Mouse (Mus musculus): Measurements from ENCODE around the gene Wdr53. TPM values are rescaled to one million over a fixed set of nuclear protein-coding genes. Genes with fewer than 3 reads are reported as not detected.
"Not testable (repeated sequence)": the region's sequence is repeated elsewhere in the genome, so short reads cannot be mapped to it uniquely, and the experiment has no call there.

Wdr53 gene
- total RNA-seq (2021) = 10 to 100 TPM; 12.2 to 14.4 TPM

DNA sequence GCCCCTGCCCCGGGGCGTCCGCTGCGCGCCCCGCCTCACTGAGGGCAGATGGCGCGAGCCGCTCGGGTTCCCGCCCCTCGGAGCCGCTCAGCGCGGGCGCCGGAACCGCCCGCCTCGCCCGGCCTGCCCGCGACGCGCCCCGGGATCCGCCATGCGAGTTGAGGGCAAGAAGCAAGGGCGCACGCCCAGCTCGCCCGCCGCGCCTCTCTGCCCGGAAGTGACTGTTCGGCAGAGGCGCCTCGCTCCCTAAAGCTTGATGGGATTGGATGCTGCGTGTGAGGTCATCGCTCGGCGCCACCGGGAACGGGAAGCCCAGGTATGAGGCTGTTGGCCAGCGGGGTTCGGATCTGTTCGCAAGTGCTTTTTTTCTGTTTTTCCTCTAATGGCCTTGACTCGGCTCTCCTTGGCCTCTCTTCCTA is at the start of gene Wdr53, which contains the start of gene Fbxo45:
Gene Wdr53, plus strand, starts transcription at position 276 of the 419 bp plus-strand sequence.
Gene Fbxo45, minus strand, starts transcription at position 207 of the 419 bp plus-strand sequence.
- peak; percentile 98 for DNase-seq (ENCODE audit: low spot score in 2 of 2)
- intact Hi-C loops (cut with DNase I) = loop anchor here (1.0 to 5.0 kb wide), 4 partner anchors 30 to 299 kb away; partner anchors contain the start of genes 0610012G03Rik, Ncbp2, Nrros and Rnf168

DNA sequence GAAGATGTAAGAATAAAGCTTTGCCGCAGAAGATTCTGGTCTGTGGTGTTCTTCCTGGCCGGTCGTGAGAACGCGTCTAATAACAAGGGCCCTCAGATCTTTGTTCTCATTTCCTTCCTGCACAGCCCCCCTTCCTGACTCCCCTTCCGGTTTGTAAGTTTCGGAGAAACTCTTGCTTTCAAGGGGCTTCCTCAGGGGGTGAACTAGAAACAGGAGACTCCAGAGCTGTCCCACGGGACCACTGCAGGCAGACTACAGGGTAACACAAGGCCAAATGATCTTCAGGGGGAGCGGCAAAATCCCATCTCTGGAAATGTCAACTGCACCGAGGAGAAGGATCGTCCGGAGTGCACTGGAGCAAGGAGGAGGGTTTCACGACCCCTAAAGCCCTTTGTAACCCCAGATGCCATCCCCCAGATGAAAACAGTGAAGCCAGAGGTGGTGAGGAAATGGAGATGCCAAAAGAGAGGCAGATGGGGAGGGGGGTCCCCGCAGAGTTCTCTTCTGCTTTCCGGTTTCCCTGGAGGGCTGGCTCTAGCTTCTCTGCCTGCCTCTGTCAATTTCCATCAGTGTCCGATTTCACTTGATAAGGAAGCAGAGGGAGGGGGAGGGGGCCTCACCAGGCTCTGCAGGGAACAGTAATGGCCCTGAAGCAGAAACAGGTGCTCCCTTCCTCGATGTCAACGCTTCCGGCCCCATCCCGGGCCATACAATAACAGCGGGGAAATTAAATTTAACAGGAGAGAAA is 46.6 kb upstream of the Wdr53 start:
- intact Hi-C loops (cut with DNase I) = no loop called here
- DNase-seq (ENCODE audit: low spot score in 2 of 2) = no peak

DNA sequence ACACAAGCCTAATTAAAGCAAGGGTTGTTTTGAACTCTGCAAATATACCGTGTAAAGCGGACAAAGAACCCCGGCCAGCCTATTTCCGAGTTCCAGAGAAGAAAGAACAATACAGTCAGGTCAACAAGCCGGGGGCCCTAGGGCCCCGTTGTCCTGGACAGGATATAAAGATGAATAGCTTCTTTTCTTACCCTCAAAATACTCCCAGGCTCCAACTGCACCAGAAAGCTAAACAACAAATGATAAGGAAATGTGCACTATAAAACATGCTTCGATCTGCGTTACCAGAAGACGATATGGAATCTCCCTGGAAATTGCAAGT is 46.1 kb upstream of the Wdr53 start:
- intact Hi-C loops (cut with DNase I) = no loop called here
- no peak for DNase-seq (ENCODE audit: low spot score in 2 of 2)

GRCm38 (mm10) chr16:32202681-32203080 is 44.3 kb upstream of the Wdr53 start:
- peak; percentile 22 to 29 for DNase-seq (ENCODE audit: low spot score in 2 of 2)
- intact Hi-C loops (cut with DNase I) = no loop called here

DNA sequence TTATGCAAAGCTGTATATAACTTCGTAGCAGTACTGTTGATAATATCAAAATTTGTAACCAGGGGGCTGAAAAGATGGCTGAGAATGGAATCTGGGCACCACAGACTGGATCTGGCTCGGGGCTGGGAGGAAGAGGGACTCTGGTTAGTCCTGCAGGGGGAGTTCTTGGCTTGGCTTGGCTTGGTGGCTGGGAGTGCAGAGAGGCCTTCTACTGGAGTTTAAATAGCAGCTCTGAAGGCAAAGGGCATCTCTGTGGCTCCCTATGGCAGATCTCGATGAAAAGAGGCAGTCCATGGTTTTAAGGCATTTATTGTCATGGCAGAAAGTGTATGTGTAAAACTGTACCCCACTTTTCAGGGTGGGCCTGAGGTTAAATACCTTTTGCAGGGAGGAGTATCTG is 42.1 kb upstream of the Wdr53 start:
- intact Hi-C loops (cut with DNase I) = no loop called here
- no peak for DNase-seq (ENCODE audit: low spot score in 2 of 2)

DNA sequence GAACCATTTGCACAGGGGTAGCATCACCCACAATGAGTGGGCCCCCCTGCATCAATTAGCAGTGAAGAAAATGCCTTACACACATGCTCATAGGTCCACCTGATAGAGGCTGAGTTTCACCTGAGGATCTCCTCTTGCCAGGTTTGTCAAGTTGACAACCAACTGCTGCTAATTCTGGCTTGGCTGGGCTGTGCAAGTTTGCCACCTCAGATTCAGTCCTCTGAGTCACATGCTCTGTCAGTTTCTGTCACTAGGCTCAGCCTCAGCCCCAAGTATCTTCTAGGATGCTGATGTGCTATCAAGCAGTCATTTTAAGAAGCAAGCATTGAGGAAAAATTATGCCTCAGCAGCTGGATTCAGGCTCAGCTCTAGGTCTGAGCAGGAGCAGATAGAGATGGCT is 32.9 kb upstream of the Wdr53 start:
- intact Hi-C loops (cut with DNase I) = loop anchor here (10.0 kb wide), 1 partner anchor 99 kb away; no protein-coding TSS in a partner anchor
- DNase-seq (ENCODE audit: low spot score in 2 of 2) = no peak

- DNase-seq (ENCODE audit: low spot score in 2 of 2) = peak; percentile 53
- intact Hi-C loops (cut with DNase I) = loop anchor here (10.0 kb wide), 1 partner anchor 100 kb away; no protein-coding TSS in a partner anchor
These were observed 32.0 kb upstream of the Wdr53 start for GRCm38 (mm10) chr16:32214804-32215576.

- no peak for DNase-seq (ENCODE audit: low spot score in 2 of 2)
These were observed 25.2 kb upstream of the Wdr53 start for GRCm38 (mm10) chr16:32221803-32222202.

DNA sequence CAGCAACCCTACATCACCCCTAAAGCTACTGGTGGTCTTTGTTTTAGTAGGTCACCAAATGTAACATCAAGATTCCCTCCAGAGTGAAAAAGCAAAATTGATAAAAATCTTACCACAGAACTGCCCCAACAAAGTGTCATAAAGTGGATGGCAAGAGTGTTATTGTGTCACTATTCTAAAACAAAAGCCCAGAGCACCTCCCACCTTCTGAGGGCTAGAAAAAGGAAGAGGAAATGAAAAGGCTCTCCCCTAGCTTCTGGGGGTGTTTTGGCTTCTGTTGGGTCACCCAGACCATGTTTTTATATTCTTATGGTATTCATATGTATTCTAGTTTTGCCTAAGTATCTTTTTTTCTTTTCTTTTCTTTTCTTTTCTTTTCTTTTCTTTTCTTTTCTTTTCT is 24.6 kb upstream of the Wdr53 start:
- no peak for DNase-seq (ENCODE audit: low spot score in 2 of 2)
- intact Hi-C loops (cut with DNase I) = no loop called here

More at GRCm38 (mm10) chr16:32221803-32222202, 25.2 kb upstream of the Wdr53 start:
- intact Hi-C loops (cut with DNase I) = no loop called here

- intact Hi-C loops (cut with DNase I) = not testable (repeated sequence)
These were observed 15.0 kb upstream of the Wdr53 start for GRCm38 (mm10) chr16:32232050-32232449.

DNA sequence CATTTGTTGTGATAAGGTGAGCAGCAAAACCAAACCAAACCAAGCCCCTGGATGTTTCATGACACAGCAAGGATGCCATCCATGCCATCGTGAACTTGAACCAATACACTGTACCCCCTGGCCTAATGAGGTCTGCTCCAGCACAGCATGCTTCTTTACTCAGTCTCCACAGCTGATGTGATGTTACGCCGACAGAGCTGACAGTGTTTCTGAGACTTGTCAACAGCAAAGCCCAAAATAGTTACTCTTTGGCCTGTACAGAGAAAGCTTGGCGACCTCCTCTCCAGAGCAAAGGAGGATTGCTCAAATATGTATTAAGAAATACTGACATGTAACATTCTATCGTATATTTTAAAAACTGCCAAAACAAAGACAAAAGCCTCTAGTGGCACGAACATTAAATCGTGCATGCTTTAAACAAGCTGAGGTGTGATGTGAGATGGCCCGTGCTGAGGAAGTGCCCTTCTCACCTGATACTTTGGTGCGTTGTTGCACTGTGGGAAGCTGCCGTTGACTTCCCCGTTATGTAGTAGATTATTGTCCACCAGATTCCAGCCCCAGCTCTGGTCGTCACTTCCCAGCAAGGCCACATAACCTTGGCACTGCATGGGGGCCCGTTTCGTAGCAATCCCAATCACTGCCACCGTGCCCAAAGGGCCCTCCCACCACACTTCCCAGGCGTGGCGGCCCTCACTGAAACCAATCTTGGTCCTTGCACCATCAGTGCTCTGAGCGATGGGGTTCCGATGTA is 8.9 kb upstream of the Wdr53 start:
- no peak for DNase-seq (ENCODE audit: low spot score in 2 of 2)
- intact Hi-C loops (cut with DNase I) = no loop called here

More at GRCm38 (mm10) chr16:32232050-32232449, 15.0 kb upstream of the Wdr53 start:
- DNase-seq (ENCODE audit: low spot score in 2 of 2) = not testable (repeated sequence)

- no peak for DNase-seq (ENCODE audit: low spot score in 2 of 2)
- intact Hi-C loops (cut with DNase I) = no loop called here
These were observed 7.4 kb upstream of the Wdr53 start for GRCm38 (mm10) chr16:32239428-32240312.

- intact Hi-C loops (cut with DNase I) = no loop called here
- no peak for DNase-seq (ENCODE audit: low spot score in 2 of 2)
These were observed 3.1 kb upstream of the Wdr53 start for GRCm38 (mm10) chr16:32243901-32244300.

DNA sequence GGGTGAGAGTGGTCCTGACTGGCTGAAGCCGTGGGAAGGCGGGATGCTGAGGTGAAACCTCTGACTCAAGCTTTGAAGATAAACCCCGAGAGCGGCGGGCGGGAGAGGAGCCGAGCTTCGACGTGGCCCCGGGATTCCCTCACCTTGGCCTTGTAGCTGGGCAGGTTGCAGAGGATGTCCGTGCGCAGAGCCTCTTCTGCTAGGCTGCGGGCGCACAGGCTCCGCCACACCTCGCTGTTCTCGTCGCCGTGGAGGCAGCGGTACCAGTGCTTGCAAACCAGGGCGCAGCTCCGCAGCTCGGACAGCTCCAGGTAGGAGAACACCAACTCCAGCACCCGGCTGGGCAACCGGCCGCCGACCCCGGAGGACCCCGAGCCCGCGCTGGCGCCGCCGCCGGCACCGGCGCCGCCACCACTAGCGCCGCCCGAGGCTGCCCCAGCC is 656 bp upstream of the Wdr53 start:
- DNase-seq (ENCODE audit: low spot score in 2 of 2) = no peak
- intact Hi-C loops (cut with DNase I) = loop anchor here (2.0 to 5.0 kb wide), 3 partner anchors 30 to 134 kb away; partner anchors contain the start of genes Nrros and Rnf168

- DNase-seq (ENCODE audit: low spot score in 2 of 2); intact Hi-C loops (cut with DNase I): not testable (repeated sequence)
These were observed 17.2 kb downstream of the Wdr53 start for GRCm38 (mm10) chr16:32264225-32264624.

DNA sequence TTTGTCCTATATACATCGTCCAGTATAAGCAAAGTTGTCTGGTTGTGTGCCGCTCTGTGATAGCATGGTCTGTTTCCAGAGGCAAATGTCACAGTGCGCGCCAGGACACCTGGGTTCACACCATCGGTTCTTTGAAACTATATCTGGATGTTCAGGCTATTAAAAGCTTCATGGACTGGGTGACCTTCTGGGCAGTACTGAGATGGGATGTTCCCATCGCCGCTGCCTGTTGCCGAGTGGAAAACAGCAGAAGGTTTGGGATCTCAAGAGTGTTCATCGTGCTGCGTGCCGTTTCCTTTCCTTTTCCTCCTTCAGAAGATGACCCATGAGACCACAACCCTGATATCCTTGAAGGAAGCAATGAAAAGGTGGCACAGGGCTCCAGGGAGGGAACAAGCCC is 24.3 kb downstream of the Wdr53 start, which contains the start of gene Smco1:
Gene Smco1, plus strand, starts transcription at position 178 of the 400 bp plus-strand sequence.
- intact Hi-C loops (cut with DNase I) = no loop called here
- no peak for DNase-seq (ENCODE audit: low spot score in 2 of 2)

DNA sequence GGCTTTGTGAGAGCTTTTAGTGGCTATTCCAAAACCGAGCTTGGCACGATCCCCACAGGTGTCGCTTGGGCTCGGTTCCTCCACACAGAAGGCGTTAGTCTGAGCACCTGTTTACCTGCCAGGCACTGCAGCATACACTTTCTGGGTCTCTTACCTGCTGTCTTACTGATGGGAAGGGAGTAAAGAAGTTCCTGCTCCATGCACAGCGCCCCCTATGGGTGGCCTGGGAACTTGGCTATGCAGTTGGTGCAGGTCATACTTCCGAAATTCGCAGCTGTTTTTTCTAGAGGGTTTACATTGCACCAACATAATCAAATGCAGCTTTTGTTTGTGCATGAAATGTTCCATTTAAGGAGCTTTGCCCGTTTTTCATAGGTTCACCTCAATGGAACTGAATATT is 26.3 kb downstream of the Wdr53 start:
- intact Hi-C loops (cut with DNase I) = no loop called here
- DNase-seq (ENCODE audit: low spot score in 2 of 2) = no peak

DNA sequence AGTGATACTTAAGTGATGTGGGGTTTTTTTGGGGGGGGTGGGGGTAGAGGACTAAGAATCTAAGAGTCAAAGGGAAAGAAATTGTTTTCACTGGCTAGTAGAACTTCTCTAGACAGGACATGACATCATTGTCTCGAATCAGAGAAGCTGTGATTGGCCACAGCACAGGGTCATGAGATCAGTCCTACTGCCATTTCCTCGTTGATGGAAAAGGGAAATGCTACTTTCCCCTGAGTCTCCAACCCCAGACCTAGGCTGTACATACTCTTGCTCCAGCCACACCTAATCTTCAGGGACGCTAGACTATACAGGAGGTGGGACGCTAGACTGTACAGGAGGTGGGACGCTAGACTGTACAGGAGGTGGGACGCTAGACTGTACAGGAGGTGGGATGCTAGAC is 28.0 kb downstream of the Wdr53 start:
- intact Hi-C loops (cut with DNase I) = no loop called here
- DNase-seq (ENCODE audit: low spot score in 2 of 2) = no peak

GRCm38 (mm10) chr16:32275830-32276229 is 28.8 kb downstream of the Wdr53 start:
- intact Hi-C loops (cut with DNase I) = loop anchor here (2.0 kb wide), 1 partner anchor 29 kb away; the partner anchor contains the start of genes Fbxo45 and Wdr53
- no peak for DNase-seq (ENCODE audit: low spot score in 2 of 2)

All from left cerebral cortex, postnatal 36 days (tissue).